Mouse (Mus musculus): ENCODE measurements around the gene Clec10a.
"Not testable (repeated sequence)": the region's sequence is repeated elsewhere in the genome, so short reads cannot be mapped to it uniquely, and the experiment has no call there.

Clec10a gene

DNA sequence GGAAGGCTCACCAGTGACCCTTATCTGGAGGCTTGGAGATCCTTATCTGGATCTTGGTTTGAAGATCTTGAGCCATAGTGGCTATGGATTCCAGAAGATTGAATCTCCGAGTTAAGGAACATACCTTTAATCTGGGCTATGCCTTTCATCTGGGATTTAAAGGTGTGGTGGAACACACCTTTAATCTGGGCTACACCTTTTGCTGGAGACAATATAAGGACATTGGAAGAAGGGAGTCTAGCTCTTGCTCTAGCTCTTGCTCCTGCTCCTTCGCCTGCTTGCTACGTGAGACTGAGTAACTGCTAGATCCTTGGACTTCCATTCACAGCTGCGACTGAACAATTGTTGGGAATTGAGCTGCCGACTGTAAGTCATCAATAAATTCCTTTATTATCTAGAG is at the start of gene Clec10a:
Clec10a (plus strand) TSS at position 301 of the 400 bp plus-strand sequence.
- DNase-seq (ENCODE audit: low spot score in 2 of 2): not testable (repeated sequence)

DNA sequence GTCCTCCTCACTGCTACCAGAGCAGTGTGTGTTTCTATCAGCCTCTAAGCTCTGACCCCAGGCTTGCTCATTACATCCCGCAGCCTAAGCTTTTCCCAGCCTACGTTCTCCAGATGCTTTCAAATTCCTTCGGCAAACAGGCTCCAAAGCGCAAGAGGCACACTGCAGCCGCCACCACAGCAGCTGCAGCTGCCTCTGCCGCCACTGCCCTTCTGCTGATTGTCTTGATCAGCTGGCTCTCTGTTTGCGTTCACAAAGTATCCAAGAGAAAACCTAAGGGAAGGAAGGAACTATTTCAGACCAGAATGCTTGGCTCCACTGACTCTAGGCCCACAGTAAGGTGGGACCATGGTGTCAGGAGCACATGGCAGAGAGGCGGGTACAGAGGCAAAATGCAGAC is 48.9 kb upstream of the Clec10a start:
- DNase-seq (ENCODE audit: low spot score in 2 of 2): no peak

DNA sequence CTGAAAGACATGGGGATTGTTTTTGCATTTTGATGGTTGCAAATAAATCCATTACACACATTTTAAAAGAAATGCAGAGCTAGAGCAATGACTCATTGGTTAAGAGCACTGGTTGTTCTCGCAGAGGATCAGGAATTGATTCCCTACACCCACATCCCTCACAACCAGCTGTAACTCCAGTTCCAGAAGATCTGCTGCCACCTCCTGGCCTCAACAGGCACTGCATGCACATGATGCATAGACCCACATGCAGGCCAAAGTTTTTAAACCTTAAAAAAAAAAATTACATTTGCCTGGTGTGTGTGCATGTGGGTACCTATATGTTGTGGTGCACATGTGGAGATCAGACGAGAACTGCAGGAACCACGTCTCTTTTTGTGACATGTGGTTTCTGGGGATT is 45.9 kb upstream of the Clec10a start:
- peak; percentile 22 to 41 for DNase-seq (ENCODE audit: low spot score in 2 of 2)

DNA sequence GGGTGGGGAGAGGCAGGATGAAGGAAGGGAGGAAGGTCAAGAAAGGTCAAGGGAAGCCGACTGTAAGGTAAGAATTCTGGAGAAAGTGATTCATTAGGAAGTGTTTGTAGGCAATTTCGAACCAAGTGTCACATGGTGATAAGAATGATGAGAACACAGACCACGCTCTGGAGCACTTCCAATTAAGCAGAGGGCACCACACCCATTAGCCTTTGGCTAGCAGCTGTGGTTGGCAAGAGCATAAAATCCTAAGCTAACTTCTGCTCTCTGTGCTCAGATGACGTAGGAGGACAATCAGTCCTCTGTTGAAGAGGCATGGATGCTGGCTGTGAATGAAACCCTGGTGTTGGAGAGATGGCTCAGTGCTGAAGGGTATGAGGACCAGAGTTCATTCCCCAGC is 41.4 kb upstream of the Clec10a start:
- DNase-seq (ENCODE audit: low spot score in 2 of 2): no peak

DNA sequence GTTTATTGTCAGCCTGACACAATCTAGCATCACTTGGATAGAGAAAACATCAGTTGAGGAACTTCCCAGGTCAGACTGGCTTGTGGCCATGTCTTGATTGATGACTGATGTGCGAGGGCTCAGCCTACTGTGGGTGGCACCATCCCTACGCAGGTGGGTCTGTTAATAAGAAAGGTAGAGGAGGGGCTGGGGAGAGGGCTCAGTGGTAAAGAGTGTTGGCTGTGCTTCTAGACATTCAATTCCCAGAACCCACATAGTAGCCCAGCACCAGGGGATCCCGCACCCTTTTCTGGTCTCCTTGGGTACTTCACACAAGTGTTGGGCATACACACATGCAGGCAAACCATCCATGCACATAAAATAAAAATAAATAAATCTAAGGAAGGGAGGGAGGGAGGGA is 40.1 kb upstream of the Clec10a start:
- DNase-seq (ENCODE audit: low spot score in 2 of 2): no peak

DNA sequence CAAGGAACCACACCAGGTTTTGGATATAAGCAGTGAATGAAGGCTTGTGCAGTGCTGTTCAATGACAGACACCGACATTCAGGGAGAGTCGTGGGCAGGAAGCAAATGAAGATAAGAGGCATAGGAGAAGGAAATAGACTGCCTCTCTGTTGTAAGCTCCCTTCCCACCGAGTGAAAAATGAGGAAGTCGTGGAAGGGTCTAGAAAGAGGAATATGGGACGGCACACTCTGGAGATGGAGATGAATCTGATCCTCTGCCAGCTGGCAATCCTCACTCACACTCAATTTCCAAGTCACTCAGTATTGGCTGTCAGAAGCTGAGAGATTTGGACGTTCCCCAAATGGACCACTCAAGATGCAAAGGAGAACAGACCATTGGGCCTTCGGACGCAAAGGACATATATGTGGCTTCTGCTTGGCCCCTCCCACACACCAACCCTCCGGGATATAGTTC is 26.0 kb upstream of the Clec10a start, which contains the start of gene Mgl2:
Mgl2 (plus strand) TSS at position 404 of the 454 bp plus-strand sequence.
- no peak for DNase-seq (ENCODE audit: low spot score in 2 of 2)

DNA sequence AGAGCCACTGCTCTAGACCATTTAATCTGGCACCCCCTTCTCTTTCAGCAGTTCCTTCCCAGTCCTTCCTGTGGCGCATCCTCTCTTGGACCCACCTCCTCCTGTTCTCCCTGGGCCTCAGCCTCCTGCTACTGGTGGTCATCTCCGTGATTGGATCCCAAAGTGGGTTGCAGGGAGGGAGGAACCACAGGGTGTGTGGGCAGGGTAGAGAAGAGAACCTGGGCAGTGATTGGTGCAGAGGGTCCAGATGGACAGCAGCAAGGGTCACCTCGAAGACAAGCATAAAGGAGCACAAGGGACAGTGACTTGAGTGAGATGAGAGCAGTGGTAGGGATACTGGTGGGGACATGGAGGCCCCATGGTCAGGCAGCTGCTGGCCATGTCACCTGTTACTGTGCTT is 21.0 kb upstream of the Clec10a start:
- DNase-seq (ENCODE audit: low spot score in 2 of 2): not testable (repeated sequence)

DNA sequence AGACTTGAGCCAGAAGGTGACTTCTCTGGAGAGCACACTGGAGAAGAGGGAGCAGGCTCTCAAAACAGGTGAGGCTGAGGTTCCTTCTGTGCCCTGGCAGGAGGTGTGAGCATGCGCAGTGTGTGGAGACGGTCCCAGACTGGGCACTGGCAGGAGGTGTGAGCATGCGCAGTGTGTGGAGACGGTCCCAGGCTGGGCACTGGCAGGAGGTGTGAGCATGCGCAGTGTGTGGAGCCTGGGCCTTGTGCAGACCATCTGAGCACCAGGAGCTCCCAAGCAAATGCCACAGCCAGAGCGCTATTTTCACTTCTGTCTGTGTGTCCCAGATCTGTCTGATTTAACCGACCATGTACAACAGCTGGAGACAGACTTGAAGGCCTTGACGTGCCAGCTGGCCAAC is 20.1 kb upstream of the Clec10a start:
- not testable (repeated sequence) for DNase-seq (ENCODE audit: low spot score in 2 of 2)

DNA sequence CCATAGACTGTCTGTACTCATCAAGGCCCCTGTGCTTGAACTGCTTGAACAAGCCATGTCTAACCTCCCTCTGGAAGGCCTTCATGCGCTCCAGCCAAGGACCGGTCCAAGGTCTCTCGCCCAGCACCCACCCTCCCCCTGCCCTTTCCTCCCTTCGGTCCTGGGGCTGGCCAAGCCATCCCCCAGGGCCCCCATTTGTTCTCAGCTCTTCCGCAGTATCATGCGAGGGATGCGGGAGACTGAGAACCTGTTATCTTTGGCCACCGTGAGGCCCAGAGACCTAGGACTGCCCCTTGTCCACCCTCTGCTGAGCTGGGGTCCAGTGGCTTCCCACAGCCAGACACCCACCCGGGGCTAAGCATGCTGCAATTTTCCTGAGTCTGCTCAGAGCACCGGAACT is 16.8 kb upstream of the Clec10a start:
- no peak for DNase-seq (ENCODE audit: low spot score in 2 of 2)

DNA sequence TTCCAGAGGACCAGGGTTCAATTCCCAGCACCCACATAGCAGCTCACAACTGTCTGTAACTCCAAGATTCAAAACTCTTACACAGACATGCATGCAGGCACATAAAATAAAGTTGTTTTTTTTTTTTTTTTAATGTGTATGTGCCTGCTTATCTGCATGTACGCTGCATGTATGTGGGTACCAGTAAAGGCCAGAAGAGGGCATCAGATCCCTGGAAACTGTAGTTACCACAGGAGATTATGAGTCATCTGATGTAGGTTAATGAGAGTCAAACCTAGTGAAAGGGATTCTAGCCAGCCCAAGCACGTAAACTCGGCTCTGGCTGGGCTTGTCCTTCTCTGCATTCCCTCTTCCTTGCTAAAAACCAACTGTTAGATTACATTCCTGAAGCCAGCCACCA is 4.9 kb upstream of the Clec10a start:
- no peak for DNase-seq (ENCODE audit: low spot score in 2 of 2)

DNA sequence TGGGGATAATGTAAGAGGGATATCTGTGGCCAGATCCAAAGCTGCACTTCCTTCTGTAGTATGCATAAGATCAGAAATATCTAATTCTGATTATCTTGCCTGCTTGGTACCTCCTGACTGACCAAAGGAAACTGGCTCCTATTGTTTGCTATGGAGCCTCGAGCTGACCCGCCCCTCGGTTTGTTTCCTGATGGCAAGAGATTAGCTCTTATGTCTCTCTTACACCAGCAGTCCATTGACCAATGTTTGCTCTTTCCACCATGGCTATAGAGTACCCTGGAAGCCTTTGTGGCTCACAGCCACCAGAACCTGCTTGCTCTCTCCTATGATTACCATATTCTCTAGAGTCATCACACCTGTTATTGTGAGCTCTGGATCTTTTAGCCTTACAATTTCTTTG is 6.3 kb downstream of the Clec10a start:
- no peak for DNase-seq (ENCODE audit: low spot score in 2 of 2)

DNA sequence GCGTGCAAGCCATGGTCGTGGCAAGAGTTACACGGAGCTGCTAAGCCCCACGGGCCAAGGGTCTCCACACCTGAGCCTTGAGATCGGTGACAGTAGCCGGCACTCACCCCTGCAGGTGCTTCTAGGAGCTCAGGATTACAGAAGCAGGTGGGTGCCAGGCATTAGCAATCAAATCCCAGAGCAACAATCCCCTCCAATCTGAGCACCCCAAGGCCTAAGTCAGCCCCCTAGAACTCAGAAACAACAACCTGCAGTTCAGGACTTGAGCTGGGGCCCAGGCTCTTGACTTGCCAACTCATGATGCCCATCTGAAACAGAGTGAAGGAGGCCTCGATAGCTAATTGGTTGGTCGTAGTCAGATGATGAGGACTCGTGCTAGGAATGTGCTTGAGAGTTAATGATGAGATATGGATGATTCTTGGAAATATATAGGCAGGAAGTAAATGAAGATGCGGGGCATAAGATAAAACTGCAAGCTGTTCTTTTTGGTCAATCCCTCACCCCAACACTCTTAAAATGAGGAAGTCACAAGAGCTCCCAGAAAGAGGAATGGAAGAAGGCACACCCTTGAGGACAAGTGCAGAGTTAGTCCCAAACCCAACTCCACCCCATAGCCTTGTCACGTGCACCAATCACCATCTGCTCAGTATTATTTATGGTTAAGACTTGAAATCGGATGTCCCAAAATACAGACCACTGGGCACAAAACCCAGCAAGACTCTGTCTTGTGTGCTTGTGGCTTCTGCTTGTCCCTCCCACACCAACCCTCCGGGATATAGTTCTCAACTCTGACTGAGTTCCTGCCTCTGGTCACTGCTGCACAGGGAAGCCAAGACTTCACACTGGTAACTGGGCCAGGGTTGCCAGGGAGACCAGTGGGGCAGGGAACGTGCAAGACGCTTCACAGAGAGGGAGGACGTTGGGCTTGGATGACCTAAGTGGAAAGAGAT is 10.2 kb downstream of the Clec10a start:
- no peak for DNase-seq (ENCODE audit: low spot score in 2 of 2)

DNA sequence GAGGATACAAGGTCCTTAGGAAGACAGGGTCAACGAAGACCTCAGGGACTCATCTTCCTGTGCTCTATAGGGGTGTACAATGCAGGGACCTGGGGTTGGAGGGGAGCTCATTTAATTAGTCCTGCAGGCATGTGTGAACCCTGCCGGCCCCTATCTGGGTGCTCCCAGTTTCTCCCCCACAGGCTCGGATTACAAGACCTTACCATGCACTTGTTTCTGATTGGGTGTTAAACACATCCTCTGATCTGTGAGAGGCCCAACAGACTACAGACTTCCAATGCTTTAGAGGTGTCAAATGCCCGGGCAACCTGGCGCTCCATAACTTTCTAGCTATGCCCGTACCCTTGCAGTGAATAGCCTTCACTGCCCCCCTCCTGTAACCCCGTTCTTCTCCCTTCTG is 12.1 kb downstream of the Clec10a start:
- DNase-seq (ENCODE audit: low spot score in 2 of 2): no peak

DNA sequence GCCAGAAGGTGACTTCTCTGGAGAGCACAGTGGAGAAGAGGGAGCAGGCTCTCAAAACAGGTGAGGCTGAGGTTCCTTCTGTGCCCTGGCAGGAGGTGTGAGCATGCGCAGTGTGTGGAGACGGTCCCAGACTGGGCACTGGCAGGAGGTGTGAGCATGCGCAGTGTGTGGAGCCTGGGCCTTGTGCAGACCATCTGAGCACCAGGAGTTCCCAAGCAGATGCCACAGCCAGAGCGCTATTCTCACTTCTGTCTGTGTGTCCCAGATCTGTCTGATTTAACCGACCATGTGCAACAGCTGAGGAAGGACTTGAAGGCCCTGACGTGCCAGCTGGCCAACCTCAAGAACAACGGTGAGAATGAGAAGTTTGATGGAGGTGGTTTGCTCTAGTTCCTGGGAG is 13.5 kb downstream of the Clec10a start:
- DNase-seq (ENCODE audit: low spot score in 2 of 2): not testable (repeated sequence)

DNA sequence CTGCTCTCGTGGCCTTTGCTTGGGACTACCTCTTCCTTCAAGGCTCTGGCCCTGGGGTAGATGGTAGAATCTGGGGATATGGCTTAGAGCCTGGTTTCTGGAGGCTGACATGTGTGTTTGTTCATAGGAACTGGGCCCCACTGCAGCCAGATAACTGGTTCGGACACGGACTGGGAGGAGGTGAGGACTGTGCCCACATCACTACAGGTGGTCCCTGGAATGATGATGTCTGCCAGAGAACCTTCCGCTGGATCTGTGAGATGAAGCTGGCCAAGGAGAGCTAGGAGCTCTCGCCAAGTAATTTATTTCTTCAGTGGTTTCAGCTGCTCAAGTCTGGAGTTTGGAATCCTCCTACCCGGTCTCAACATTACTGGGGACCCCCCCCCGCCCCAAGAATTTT is 14.3 kb downstream of the Clec10a start:
- no peak for DNase-seq (ENCODE audit: low spot score in 2 of 2)

DNA sequence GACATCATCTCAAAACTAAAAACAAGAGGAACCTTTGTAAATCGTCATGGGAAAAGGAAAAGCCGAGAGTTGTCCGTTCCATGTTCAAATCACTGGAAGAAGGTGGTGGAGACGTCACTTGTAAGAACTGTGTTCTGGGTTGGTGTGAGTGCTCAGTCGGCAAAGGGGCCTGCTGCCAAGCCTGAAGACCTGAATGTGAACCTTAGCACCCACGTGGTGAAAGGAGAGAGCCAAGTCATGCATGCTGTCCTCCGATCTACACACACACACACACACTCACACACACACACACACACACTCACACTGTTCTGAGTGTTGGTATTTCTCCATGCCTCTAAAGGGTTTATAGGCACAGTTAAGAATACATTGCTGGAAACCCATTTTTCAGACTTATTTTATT is 15.2 kb downstream of the Clec10a start:
- no peak for DNase-seq (ENCODE audit: low spot score in 2 of 2)

DNA sequence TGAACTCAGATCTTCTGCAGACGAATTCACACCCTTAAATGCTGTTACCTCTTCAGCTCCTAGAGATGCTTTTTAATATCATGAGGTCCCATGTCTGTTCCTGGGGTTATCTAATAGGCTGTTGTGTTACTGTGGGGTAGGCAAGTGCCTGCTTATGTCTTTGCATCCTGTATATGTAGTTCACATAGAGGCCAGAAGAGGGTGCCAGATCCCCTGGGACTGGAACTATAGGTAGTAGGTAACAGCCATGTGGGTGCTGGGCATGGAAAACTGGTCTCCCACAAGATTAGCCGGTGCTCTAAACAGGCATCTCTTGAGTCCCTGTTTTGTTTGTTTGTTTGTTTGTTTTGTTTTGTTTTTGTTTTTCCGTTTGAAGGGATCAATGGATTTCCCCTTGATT is 15.8 kb downstream of the Clec10a start:
- DNase-seq (ENCODE audit: low spot score in 2 of 2): peak; percentile 38 to 51

DNA sequence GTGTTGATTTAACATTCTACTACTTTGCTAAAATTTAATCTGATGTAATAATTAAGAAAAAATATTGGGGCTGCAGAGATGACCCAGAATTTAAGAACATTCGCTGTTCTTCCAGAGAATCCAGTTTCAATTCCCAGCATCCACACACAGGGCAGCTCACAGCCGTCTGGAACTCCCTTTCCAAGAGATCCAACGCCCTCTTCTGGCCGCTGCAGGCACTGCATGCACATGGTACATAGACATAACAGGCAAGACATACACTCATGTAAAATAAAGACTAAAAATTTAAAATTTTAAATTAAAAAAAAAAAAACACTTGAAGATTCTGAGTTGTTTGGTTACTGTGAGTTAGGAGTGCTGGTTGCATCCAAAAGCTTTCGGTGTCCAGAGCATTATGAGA is 16.3 kb downstream of the Clec10a start:
- no peak for DNase-seq (ENCODE audit: low spot score in 2 of 2)

DNA sequence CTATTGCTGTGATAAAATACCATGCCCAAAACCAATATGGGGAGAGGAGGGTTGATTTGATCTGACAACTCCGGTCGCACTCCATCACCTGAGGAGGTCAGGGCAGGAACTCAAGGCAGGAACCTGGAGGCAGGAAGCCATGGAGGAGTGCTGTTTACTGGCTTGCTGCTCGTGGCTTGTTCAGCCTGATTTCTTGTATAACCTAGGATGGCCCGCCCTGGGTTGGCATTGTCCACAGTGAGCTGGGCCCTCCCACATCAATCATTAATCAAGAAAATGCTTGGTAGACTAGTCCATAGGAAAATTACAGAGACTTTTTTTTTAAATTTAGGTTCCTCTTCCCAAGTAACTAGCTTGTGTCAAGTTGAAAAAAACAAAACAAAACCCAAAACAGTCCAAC is 18.5 kb downstream of the Clec10a start:
- no peak for DNase-seq (ENCODE audit: low spot score in 2 of 2)

DNA sequence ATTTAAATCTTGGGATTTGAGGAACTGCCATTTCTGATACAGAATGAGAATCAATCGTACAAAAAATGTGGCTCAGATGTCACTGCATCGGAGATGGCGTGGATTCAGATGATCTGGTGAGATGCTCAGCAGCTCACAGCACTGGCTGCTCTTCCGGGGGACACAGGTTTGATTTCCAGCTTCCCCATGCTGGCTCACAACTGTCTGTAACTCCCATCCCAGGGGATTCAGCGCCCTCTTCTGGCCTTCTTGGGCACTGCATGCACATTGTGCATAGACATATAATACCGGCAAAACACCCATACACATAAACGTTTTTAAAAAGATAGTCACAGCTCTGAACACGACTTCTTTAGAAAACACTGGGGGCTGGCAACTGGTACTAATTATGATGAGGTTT is 21.6 kb downstream of the Clec10a start:
- DNase-seq (ENCODE audit: low spot score in 2 of 2): no peak

DNA sequence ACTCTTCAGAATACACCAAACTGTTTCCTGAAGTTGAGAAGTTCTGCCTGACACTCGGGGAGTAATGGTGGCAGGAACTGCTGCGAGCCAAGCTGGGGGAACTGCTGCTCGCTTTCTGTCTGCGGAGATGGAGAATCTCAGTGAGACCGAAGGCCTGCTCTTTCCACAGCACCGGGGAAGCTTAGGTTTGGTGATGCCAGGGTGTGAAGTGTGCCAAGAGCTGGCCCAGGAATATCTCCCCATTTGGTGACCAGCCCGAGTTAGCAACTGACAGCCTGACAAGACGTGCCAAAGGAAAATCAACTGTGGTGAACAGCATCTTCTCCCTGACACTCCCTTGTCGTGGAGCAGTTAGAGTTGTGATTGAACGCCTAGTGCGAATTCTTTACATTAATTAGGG is 22.3 kb downstream of the Clec10a start:
- no peak for DNase-seq (ENCODE audit: low spot score in 2 of 2)

DNA sequence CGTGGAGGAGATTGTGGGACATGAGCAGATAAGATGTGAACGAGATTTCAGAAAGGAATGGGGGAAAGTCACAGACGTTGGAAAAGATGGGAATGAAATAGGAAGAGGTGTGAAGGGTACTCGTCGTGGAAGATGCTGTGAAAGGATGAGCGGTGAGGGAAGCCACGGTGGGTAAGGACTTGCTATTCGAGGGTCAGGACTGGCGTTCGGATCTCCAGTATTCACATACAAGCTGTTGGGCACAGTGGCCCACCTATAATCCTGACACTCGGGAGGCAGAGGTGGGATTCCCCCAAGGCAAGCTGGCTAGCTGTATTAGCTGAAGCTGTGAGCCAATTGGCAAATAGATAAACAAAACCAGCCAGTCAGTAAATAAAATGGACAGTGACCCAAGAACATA is 22.8 kb downstream of the Clec10a start:
- no peak for DNase-seq (ENCODE audit: low spot score in 2 of 2)

DNA sequence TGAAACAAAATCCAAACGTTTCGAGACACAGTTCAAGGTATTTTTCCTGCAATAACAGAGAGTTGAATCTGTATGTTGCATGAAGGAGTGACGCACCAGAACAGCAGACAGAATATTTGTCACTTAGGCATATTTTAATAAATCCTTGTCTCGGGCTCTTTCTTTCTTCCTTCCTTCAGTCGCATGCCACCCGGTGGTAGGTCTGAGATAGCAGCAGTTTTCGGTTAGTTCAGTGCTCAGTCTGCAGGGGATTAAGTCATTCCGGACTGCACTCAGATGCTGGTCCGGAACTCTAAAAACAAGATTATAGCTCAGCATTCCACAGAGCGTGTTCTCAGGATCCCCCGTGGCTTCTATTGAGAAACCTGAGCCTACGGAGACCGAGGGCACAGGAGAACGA is 23.4 kb downstream of the Clec10a start:
- no peak for DNase-seq (ENCODE audit: low spot score in 2 of 2)

DNA sequence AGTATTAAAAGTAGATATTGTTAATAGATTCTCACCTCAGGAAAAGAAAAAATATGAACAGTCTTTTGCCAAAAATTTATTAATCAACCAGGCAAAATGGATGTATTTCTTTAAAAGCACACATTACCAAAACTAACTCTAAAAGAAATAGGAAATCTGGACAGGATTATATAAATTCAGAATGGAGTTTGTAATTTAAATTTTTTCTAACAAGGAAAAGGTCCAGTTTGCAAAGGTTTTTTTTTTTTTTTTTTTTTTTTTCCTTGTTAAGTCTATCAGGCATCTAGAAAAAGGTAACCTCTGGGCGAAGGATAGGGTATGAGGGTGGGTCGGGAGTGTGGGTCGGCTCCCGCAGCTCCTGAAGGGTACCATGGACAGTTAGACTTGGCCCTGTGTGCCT is 24.5 kb downstream of the Clec10a start:
- no peak for DNase-seq (ENCODE audit: low spot score in 2 of 2)
